Mouse (Mus musculus) cerebellum, postnatal 14 days (tissue): ENCODE results near the gene Cobl.
A peak's percentile ranks its signal among the peaks of the same experiment; 100 is the strongest.

ENCODE experiments used
- DNase-seq, 2 experiments: peaks; one replicate each; pipeline ENCODE4 v3.0.0; 2021; ENCODE audit warnings: mixed read lengths in 2 of 2

The Cobl gene

DNA sequence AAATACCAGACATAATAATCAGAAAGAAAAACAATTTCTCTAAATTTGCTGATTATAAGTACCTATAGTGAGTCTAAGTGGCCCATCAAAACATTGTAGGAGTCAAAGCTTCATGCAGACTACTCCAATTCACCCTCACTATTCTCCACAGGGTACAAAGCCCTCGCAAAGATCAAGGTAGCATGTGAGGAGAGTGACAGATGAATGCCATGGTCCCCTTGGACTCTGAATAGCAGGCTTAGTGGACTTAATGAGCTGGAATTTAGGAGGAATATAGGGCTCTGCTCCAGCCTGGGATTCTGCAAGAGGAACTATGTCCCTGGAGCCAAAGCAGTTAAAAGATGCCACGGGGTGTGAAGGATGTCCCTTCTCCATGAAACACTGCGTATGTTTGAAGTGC lies 88.1 kb downstream of the Cobl start:
- no peak for DNase-seq

- peak; percentile 90 to 92 for DNase-seq
These were observed 91.4 kb downstream of the Cobl start for GRCm38 (mm10) chr11:12373106-12374098.

GRCm38 (mm10) chr11:12370957-12371356 lies 93.8 kb downstream of the Cobl start:
- no peak for DNase-seq

- DNase-seq, result no peak
These were observed 97.2 kb downstream of the Cobl start for GRCm38 (mm10) chr11:12367426-12368178.

GRCm38 (mm10) chr11:12359336-12360000 lies 105.3 kb downstream of the Cobl start:
- peak; percentile 20 to 29 for DNase-seq

DNA sequence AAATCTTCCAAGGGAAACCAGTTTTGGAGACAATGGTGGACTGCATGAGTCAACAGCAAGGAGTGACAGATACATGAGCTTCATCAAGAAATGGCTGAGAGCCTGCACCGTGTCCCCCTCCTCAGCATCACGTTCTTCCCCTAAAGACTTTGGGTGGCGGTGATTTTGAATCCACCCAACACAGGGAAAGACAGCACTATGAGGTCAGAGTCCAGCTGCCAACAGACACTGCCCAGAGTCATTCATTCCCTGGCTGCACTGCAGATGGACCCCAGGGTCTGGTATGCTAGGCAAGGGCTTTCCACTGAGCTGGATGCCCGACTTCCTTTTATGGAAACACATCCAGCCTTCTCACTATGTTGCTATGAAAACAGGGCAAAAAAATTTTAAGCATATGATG lies 106.2 kb downstream of the Cobl start:
- DNase-seq, result no peak

DNA sequence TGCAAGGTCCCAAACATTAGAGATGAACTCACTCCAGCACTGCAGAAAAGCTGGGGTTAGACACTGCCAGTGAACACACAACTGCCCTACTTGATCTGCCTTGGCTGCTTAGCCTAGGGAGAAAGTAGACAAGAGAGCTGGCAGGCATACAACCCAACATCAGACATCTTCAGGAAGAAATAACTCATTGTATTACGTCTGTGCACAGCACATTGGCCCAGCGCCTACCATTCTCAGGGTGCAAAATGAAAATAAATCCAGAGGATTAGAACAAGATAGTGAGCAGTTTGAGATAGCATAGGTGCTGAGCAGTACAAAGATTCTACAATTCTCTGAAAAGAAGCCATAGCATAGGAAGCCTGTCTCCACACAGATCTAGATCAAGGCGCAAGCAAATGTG lies 109.1 kb downstream of the Cobl start:
- DNase-seq, result no peak

DNA sequence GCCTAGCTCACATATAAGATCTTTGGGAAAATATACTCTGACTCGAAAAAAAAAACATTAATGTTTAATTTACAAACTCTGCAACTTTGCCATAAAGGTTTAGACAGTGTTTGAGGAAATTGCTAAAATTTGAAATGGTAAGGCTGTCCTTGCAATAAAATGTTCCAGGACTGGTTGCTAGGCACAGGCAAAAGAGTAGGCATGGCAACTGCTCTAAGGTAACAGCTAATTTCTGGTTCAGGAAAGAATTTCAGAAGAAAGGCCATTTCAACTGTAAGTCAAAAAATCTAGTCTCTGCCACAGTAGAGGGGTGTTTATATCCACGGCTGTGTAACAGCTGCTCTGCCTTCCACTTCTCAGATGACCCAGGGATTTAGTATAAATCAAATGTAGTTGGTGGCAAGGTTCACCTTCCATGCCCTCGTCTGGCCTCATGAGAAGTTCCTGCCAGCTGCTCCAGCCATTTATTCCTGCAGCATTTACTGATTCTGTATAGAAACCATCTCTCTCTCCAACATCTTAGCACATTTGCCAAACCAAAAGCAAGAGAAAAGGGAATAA lies 113.7 kb downstream of the Cobl start:
- DNase-seq, result no peak

- DNase-seq, result no peak
These were observed 114.7 kb downstream of the Cobl start for GRCm38 (mm10) chr11:12350086-12350485.

DNA sequence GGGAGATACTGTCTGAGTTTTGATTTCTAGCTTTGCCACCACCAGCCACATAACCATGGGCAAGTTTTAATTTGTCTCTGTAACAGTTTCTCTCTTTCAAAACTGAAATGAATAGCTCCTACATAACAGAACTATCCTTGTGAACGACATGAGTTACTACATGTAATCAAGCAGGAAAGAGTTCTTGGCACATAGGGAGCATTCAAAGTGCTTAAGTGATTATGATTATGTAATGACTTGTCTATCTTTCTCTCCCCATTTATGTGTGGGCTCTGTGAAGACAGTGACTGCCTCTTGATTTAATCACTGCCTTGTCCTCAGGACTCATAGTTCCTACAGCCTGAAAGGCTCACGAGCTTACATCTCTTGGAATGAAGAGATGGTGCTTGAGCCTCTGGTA lies 118.3 kb downstream of the Cobl start:
- no peak for DNase-seq

- DNase-seq, result no peak
These were observed 121.1 kb downstream of the Cobl start for GRCm38 (mm10) chr11:12343686-12344085.

GRCm38 (mm10) chr11:12340697-12341096 lies 124.1 kb downstream of the Cobl start:
- no peak for DNase-seq

DNA sequence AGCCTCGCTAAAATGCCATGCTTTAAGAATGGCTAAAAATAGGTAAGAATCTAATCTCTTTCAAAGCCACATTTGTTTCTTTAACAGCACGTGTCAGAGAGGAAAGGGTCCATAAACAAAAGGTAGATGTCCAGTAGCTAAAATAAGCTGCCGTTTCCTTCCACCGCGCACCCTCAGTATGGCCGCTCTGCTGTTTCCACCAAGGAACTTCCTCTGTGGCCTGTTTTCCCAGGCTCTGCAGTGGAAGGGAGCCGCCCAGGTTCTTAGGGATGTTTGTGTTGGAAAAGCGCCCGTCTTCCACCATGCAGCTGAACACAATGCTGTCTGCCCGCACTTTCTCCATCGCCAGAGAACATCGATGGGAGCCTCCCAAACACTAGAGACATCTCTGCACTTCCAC lies 128.6 kb downstream of the Cobl start:
- DNase-seq, result no peak

GRCm38 (mm10) chr11:12331997-12332396 lies 132.8 kb downstream of the Cobl start:
- peak in 1 of 2 experiments; percentile 12 for DNase-seq

DNA sequence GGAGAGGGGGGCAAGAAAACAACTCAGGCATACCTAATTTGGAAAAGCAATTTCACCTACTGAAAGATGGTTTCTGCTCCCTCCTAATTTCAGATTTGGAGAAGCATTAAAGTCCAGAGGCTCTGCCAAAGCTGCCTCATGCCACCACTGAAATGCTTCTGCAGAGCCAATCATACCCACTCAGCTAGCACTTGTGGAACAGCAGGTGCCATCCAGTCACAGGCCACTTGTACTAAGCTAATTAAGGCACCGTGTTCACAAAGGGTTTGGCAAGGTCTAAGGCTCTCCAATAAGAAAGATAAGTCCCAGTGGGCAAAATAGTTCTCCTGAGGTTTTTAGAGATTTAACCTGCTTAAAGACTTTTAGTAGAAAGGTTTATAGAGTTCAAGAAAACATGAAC lies 143.3 kb downstream of the Cobl start:
- no peak for DNase-seq

GRCm38 (mm10) chr11:12319318-12319717 lies 145.4 kb downstream of the Cobl start:
- DNase-seq, result peak; percentile 31 to 51

DNA sequence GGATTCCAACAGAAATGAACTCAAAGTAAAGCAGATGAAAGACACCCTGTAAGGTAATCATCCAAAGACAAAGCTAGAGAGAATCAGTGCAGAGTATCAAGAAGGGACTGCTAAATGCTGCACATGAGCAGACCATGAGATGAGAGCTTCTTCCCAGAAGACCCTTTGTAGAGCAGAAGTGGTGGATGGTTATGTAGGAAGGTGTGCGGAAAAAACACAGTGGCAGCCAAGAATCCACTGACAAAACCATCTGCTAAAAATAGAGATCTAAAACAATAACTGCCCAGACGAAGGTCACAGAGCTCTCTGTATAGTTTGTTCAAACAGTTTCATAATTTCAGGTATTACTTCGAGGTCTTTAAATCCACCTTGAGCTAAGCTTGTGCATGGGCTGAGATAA lies 149.1 kb downstream of the Cobl start:
- no peak for DNase-seq

DNA sequence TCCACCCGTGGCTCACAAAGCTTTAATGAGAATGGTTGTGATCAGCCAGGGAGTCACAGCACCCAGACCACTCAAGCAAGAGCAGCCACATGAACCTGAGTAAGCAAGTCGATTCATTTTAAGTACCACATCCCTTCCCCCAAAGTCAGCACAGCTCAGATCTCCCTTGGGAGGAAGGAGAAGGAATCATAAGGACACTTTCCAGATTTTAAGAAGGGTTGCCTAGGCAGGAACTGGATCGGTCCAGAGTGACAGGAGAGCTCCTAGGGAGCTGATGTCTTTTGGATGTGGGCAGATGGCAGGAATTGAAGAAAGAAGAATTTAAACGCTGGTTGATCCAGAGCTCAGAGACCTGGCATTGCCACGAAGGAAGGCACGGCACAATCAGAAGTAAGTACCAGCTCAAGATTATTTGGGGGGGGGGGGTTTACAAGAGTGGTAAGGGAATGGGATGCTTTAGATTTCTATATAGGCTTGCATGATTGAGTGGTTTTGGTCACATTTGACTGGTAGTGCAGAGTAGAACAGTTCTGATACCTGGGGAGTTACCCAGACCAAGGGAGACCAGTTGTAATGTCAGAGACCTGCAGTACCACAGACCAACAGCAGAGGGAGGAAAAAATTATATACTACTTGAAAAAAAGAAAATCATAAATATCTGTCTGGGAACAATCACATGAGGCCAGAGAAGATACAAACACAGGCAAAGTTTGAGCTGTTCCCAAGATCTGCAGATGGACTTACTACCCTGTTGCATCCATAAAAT lies 150.3 kb downstream of the Cobl start:
- peak; percentile 59 to 69 for DNase-seq

DNA sequence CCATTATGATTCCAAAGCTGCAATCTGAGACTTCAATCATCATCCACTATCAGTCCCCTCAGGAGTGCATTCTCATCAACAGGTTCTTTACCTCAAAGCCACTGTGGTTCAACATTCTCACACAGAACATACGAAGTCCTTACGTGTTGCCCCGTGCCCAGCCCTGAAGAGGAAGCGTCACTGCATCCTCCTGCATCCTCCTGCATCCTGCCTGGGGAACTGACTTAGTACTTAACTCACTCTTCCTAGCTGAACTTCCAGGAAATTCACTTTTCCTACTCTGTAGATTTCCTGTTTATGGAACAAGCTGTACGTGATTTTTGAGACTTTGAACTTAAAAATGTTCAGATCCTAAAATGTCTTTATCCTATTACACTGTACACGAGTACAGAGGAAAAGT lies 153.3 kb downstream of the Cobl start:
- DNase-seq, result no peak

DNA sequence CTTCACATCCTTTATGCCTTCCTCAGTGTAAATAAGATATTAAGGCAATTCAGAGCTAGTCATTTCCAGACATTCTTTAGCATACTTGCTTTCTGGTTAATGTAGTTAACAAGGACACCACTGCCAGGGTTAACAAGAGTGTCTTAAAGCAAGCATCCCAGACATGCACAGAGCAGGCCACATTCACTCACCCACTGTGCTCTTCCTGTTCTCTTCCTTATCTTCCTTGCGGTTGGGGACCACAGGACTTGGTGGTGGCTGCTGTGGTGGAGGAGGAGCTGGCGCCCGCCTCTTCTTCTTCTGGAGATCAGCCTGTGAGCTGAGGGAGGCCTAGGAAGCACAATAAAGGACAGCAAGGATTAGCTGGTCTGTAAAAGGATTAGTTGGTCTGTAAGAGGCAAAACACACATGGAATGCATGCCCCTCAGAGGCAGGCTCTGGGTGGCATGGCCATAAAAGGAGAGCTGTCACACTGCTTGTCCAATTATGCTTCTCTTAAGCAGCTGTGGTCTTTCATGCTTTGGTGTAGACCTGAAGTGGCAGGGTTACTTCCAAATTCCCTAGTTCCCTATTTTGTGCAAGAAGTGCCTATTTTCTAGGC lies 155.2 kb downstream of the Cobl start:
- no peak for DNase-seq

DNA sequence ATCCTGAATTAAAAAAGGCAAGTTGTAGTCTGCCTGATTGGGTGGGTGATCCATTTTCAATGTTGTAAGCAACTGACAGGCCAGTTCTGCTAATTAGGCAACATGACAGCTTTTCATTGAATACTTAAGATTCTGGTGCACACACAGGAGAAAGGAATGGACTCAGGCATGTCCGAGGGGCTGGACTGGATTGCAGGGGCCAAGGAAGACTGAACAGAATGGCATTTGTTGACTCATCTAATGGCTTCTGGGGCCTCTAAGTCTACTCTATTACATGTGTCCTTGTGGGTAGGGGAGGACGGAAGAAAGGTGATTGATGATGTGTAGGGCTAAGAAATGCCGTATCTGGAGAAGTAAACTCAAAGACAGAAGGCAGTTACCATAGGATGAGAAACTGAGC lies 159.9 kb downstream of the Cobl start:
- no peak for DNase-seq
